Mouse (Mus musculus) hindbrain, embryonic 10.5 days (tissue): ENCODE data around the gene Tnpo2. TPM values are rescaled to one million over a fixed set of nuclear protein-coding genes. Genes with fewer than 3 reads are reported as not detected.

ENCODE experiments used
- DNase-seq: peaks from one replicate; pipeline ENCODE4 v3.0.0-alpha.2; 2017; ENCODE audit warnings: low spot score
- H3K27ac ChIP-seq: fragments of 300-500 bp; sonication (generic); 2 replicates; pipeline ENCODE4 v1.5.1; 2016; ENCODE audit warnings: mild to moderate bottlenecking, moderate library complexity
- H3K27me3 ChIP-seq: fragments of 300-500 bp; sonication (generic); 2 replicates; pipeline ENCODE4 v1.6.1; 2016; ENCODE audit warnings: mild to moderate bottlenecking; ENCODE audit not compliant: poor library complexity, insufficient read depth, severe bottlenecking
- H3K36me3 ChIP-seq: fragments of 300-500 bp; sonication (generic); 2 replicates; pipeline ENCODE4 v1.6.1; 2016; ENCODE audit warnings: mild to moderate bottlenecking, moderate library complexity
- H3K4me1 ChIP-seq: fragments of 300-500 bp; sonication (generic); replicated peaks from 2 replicates; pipeline ENCODE4 v1.6.1; 2016; ENCODE audit warnings: mild to moderate bottlenecking
- H3K4me3 ChIP-seq: fragments of 300-500 bp; sonication (generic); 2 replicates; pipeline ENCODE4 v1.5.1; 2016; ENCODE audit warnings: mild to moderate bottlenecking, moderate library complexity
- H3K9me3 ChIP-seq: fragments of 300-500 bp; sonication (generic); 2 replicates; pipeline ENCODE4 v1.6.1; 2016; ENCODE audit warnings: mild to moderate bottlenecking, moderate library complexity
- WGBS: fragments of 180-500 bp; shearing (Covaris S2); methylation state at CpG from one replicate; pipeline ENCODE4 v1.1.7; 2016; 5-methylcytosine and 5-hydroxymethylcytosine counted together
- polyA plus RNA-seq: library from polyadenylated mRNA; unstranded; fragments of >200 nt; fragmentation: Nextera tagmentation; extraction: Ambion mirVana; gene quantifications from 2 replicates; pipeline ENCODE4 v1.2.1, GENCODE M21; 2016

The Tnpo2 gene
- polyA plus RNA-seq, 1 experiment from 2014 or later: 27.4 TPM

- H3K36me3 ChIP-seq: peaks cover 17% of the 10 kb centered on the region
- peak; percentile 80 for DNase-seq
- H3K4me1 ChIP-seq: peaks cover 18% of the 10 kb centered on the region
- no peaks in the 10 kb centered on the region for H3K9me3 ChIP-seq
- peaks cover 70% of the 10 kb centered on the region for H3K27me3 ChIP-seq
- 6% methylated on average over 26 of the region's 26 CpGs for WGBS
- H3K27ac ChIP-seq: peak overlapping the region; percentile 53; the same call in 1 of the 2 replicates
- peak overlapping the region; percentile 49 for H3K4me3 ChIP-seq
These were observed 23.4 kb upstream of the Tnpo2 start for GRCm38 (mm10) chr8:85013230-85013840.

- Histone ChIP-seq H3K9me3 (no peaks in the 10 kb centered on the region), H3K4me3 (peak within 1 kb of the TSS; percentile 49), H3K27me3 (peaks cover 59% of the 10 kb centered on the region), H3K4me1 (peaks cover 18% of the 10 kb centered on the region), H3K27ac (peak within 1 kb of the TSS; percentile 53; the same call in 1 of the 2 replicates), H3K36me3 (peaks cover 28% of the 10 kb centered on the region)
- 51% methylated on average over 2 of the region's 2 CpGs for WGBS
- no peak for DNase-seq
These were observed 22.3 kb upstream of the Tnpo2 start, which contains the start of gene Best2 for GRCm38 (mm10) chr8:85014431-85014830. Best2 (minus strand) TSS chr8:85014531.

DNA sequence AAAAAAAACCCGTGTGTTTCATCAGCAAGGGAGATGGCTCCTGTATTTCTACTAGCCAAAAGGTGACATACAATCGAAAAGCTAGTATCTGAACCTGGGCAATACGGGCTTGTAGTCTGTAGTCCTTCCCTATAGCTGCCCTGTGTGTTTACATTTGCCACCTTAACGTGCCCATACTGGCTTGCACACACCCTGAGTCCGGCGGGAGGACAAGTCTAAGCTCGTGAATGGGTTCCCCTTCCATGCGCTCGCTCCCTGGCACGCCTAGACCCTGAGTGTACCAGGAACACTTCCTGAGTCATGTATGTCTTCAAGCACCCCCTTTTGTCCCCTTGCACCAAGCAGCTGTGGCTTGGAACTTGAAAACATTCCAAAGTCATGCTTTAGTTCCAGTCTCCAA lies 20.0 kb upstream of the Tnpo2 start:
- Histone ChIP-seq H3K4me3 (no peak overlapping the region), H3K27me3 (peaks cover 42% of the 10 kb centered on the region), H3K4me1 (peaks cover 13% of the 10 kb centered on the region), H3K36me3 (peaks cover 51% of the 10 kb centered on the region), H3K27ac (no peak overlapping the region), H3K9me3 (no peaks in the 10 kb centered on the region)
- 75% methylated on average over 10 of the region's 10 CpGs for WGBS
- DNase-seq: no peak

- no peak overlapping the region for H3K27ac ChIP-seq
- H3K36me3 ChIP-seq: peaks cover 55% of the 10 kb centered on the region
- no peak overlapping the region for H3K4me3 ChIP-seq
- H3K27me3 ChIP-seq: peaks cover 37% of the 10 kb centered on the region
- H3K9me3 ChIP-seq: no peaks in the 10 kb centered on the region
- DNase-seq: no peak
- peaks cover 13% of the 10 kb centered on the region for H3K4me1 ChIP-seq
- 48% methylated on average over 5 of the region's 5 CpGs for WGBS
These were observed 19.5 kb upstream of the Tnpo2 start for GRCm38 (mm10) chr8:85017209-85017608.

- peaks cover 25% of the 10 kb centered on the region for H3K4me1 ChIP-seq
- no peaks in the 10 kb centered on the region for H3K9me3 ChIP-seq
- H3K27me3 ChIP-seq: no peaks in the 10 kb centered on the region
- no peak overlapping the region for H3K4me3 ChIP-seq
- H3K27ac ChIP-seq: no peak overlapping the region
- H3K36me3 ChIP-seq: peaks cover 75% of the 10 kb centered on the region
- no peak for DNase-seq
- WGBS: 92% methylated on average over 3 of the region's 3 CpGs
These were observed 15.1 kb upstream of the Tnpo2 start for GRCm38 (mm10) chr8:85021514-85022055.

- H3K36me3 ChIP-seq: peaks cover 54% of the 10 kb centered on the region
- WGBS: 87% methylated on average over 3 of the region's 3 CpGs
These were observed 12.9 kb upstream of the Tnpo2 start for GRCm38 (mm10) chr8:85023846-85024245.

DNA sequence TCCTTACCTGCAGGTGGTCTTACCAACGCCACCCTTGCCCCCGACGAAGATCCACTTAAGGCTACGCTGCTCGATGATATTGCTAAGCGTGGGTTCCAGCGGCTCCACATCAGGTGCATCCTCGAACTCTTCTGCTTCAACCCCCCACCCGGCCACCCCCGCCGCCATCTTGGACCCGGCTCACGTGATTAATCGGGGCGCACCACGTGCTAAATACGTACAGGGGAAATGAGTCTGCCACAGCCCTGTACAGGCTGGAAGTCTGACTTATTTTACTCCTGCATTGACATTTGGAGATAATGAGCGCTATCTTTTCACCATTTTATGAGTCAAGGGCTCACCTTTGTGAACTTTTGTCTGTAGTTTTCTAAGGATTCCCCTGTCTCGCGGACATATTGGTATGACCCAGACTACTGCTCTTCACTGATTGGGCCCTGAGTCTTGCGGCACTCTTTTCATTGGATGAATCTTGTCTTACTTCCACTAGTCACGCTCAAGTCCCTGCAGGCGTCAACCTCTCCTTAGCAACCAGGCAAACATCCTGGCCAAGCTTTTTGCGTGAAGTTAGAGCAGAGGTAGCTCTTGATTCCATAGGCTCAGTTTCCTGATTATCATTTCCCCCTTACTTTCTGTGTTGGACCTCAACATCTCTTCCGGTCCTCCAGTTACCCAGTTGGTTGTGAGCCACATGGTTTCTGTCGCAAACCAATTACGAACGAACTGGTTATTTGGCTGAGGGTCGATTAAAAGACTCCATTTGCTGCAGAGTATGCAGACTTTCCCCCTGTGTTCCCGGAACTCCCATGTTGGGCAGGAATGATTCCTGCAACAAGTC lies 11.4 kb upstream of the Tnpo2 start, which contains the start of gene Asna1:
Asna1 (minus strand) TSS at position 184 of the 835 bp plus-strand sequence.
- peak within 1 kb of the TSS; percentile 99 for H3K4me3 ChIP-seq
- H3K4me1 ChIP-seq: peaks cover 45% of the 10 kb centered on the region
- peak within 1 kb of the TSS; percentile 99 for H3K27ac ChIP-seq
- H3K27me3 ChIP-seq: no peaks in the 10 kb centered on the region
- no peaks in the 10 kb centered on the region for H3K9me3 ChIP-seq
- WGBS: 7% methylated on average over 30 of the region's 30 CpGs
- H3K36me3 ChIP-seq: peaks cover 54% of the 10 kb centered on the region
- peak; percentile 87 for DNase-seq

More at GRCm38 (mm10) chr8:85023846-85024245, 12.9 kb upstream of the Tnpo2 start:
- Histone ChIP-seq H3K9me3 (no peaks in the 10 kb centered on the region), H3K27me3 (no peaks in the 10 kb centered on the region), H3K4me3 (peak overlapping the region; percentile 99), H3K4me1 (peaks cover 37% of the 10 kb centered on the region), H3K27ac (no peak overlapping the region)
- DNase-seq: no peak

DNA sequence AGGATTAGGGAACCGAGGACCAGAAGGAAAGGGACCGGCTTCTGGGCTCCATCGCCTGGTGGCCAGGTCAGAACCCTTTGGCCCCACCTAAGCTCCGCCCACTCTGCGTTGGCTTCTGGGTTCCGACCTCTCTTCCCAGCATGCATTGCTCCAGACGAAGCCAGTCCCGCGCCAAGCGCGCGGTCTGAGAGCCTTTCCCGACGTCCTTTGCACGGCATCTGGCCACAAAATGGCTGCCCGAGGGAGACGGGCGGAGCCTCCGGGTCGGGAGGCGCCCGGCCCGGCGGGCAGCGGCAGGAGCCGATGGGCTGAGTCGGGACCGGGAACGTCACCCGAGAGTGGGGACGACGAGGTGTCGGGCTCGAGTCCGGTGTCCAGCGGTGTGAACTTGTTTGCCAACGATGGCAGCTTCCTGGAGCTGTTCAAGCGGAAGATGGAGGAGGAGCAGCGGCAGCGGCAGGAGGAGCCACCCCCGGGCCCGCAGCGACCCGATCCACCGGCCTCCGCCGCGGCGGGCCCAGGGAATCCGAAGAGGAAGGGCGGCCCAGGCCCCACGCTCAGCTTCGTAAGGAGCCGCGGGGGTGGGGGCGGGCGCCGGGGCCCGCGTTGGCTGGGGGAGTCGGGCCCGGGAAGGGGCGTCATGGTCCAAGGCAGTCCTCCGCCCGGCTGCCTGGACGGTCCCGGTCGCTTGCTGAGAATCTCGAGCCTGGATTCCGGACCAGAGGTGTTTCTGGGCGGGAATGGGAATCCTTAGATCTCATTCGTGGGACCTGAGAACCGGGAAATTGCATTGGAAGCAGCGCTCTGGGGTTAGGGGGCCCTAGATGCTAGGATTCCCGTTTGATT lies 9.8 kb upstream of the Tnpo2 start, which contains the start of gene Trir:
Trir (plus strand) TSS at position 154 of the 846 bp plus-strand sequence.
- Histone ChIP-seq H3K9me3 (no peaks in the 10 kb centered on the region), H3K27ac (peak within 1 kb of the TSS; percentile 99), H3K4me3 (peak within 1 kb of the TSS; percentile 99), H3K27me3 (no peaks in the 10 kb centered on the region), H3K36me3 (peaks cover 54% of the 10 kb centered on the region), H3K4me1 (peaks cover 45% of the 10 kb centered on the region)
- peak; percentile 97 for DNase-seq
- WGBS: under 1% methylated on average over 75 of the region's 75 CpGs

- H3K27me3 ChIP-seq: no peaks in the 10 kb centered on the region
- H3K4me1 ChIP-seq: peaks cover 45% of the 10 kb centered on the region
- H3K9me3 ChIP-seq: no peaks in the 10 kb centered on the region
- WGBS: 2% methylated on average over 13 of the region's 13 CpGs
- H3K27ac ChIP-seq: peak overlapping the region; percentile 99
- H3K36me3 ChIP-seq: peaks cover 54% of the 10 kb centered on the region
- DNase-seq: no peak
- peak overlapping the region; percentile 99 for H3K4me3 ChIP-seq
These were observed 9.2 kb upstream of the Tnpo2 start for GRCm38 (mm10) chr8:85027516-85027855.

DNA sequence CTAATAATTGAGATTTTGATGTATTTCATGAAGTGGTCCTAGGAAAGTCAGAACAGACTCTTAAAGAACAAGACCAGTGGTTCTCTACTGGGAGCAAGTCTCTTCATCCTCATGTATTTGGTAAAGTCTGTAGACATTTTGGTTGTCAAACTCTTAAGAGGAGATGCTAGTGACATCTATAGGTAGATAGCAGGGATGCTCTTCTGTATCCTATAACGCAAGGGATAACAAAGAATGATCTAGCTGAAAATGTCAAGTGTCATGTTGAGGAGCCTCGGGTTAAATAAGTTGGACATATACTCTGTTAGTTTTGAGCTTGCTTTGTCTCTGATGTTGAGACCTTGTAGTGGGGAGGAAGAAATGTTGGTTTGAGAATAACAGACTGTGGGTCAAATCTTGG lies 8.8 kb upstream of the Tnpo2 start:
- Histone ChIP-seq H3K27me3 (no peaks in the 10 kb centered on the region), H3K36me3 (peaks cover 54% of the 10 kb centered on the region), H3K27ac (peak overlapping the region; percentile 99), H3K9me3 (no peaks in the 10 kb centered on the region), H3K4me3 (peak overlapping the region; percentile 99), H3K4me1 (peaks cover 45% of the 10 kb centered on the region)
- WGBS: 33% methylated on average over 2 of the region's 2 CpGs
- DNase-seq: no peak

GRCm38 (mm10) chr8:85029271-85029670 lies 7.4 kb upstream of the Tnpo2 start:
- Histone ChIP-seq H3K4me3 (peak overlapping the region; percentile 99), H3K27ac (no peak overlapping the region), H3K9me3 (no peaks in the 10 kb centered on the region), H3K36me3 (peaks cover 55% of the 10 kb centered on the region), H3K4me1 (peaks cover 42% of the 10 kb centered on the region), H3K27me3 (no peaks in the 10 kb centered on the region)
- no peak for DNase-seq
- 96% methylated on average over 14 of the region's 14 CpGs for WGBS

DNA sequence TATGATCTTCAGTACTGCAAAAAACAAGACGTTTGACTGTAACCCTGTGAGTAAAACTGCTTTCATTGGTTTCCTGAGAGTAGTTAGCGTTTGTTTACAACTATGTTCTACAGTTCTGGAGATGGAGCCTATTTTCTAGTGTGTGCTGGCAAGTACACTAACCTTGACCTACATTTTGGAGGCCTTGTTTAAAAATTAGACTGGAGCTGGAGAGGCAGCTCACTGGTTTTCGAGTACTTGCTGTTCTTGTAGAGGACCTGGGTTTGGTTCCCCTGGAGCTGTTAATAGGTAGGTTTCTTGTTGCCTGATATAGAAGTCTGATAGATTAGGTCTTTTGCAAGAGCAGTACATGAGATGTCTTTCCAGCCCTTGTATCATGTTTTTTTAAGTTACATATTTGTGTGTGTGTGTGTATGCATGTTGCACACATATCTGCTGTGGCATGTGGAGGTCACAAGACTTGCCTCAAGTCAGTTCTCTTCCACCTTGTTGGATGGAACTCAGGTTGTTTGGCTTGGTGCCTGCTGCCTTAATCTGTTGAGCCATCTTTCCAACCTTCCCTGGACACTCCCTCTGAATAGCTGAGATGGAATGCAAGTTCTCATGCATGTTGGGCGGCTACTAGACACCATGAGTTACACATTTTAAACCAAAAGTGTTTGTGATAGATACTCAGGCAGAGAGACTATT lies 3.9 kb upstream of the Tnpo2 start:
- no peak overlapping the region for H3K27ac ChIP-seq
- no peak for DNase-seq
- H3K9me3 ChIP-seq: no peaks in the 10 kb centered on the region
- H3K27me3 ChIP-seq: no peaks in the 10 kb centered on the region
- no peak overlapping the region for H3K4me3 ChIP-seq
- WGBS: 88% methylated on average over 4 of the region's 4 CpGs
- peaks cover 55% of the 10 kb centered on the region for H3K36me3 ChIP-seq
- H3K4me1 ChIP-seq: peaks cover 40% of the 10 kb centered on the region
